Mouse (Mus musculus) midbrain, postnatal 0 days (tissue): ENCODE results near the gene Coq8a. TPM values are rescaled to one million over a fixed set of nuclear protein-coding genes. Genes with fewer than 3 reads are reported as not detected.

Experiments
- ATAC-seq: fragments of 200-750 bp; cut with Nextera tagmentation; 2 replicates; pipeline ENCODE4 v1.8.0; 2017; ENCODE audit warnings: moderate number of reproducible peaks, mild to moderate bottlenecking, moderate TSS enrichment, moderate library complexity; ENCODE audit not compliant: low FRiP score
- DNase-seq: peaks from one replicate; pipeline ENCODE4 v3.0.0-alpha.2; 2015; ENCODE audit warnings: low spot score
- H3K27ac ChIP-seq: fragments of 300-500 bp; sonication (generic); 2 replicates; pipeline ENCODE4 v1.5.1; 2014; ENCODE audit warnings: low read depth, mild to moderate bottlenecking, low read length, mixed read lengths
- H3K27me3 ChIP-seq: fragments of 300-500 bp; sonication (generic); 2 replicates; pipeline ENCODE4 v1.6.1; 2014; ENCODE audit warnings: low read length, control low read depth, mixed read lengths; ENCODE audit not compliant: insufficient read depth
- H3K36me3 ChIP-seq: fragments of 300-500 bp; sonication (generic); 2 replicates; pipeline ENCODE4 v1.6.1; 2014; ENCODE audit warnings: low read length, control low read depth, mixed read lengths; ENCODE audit not compliant: insufficient read depth
- H3K4me1 ChIP-seq: fragments of 300-500 bp; sonication (generic); 2 replicates; pipeline ENCODE4 v1.6.1; 2014; ENCODE audit warnings: mild to moderate bottlenecking, control low read depth, antibody characterized with exemption, low read length, mixed read lengths; ENCODE audit not compliant: insufficient read depth
- H3K4me2 ChIP-seq: fragments of 300-500 bp; sonication (generic); 2 replicates; pipeline ENCODE4 v1.6.1; 2014; ENCODE audit warnings: low read depth, mild to moderate bottlenecking, low read length, mixed read lengths; ENCODE audit not compliant: poor library complexity, severe bottlenecking
- H3K4me3 ChIP-seq: fragments of 300-500 bp; sonication (generic); 2 replicates; pipeline ENCODE4 v1.5.1; 2014; ENCODE audit warnings: low read depth, mild to moderate bottlenecking, low read length, moderate library complexity
- H3K9ac ChIP-seq: fragments of 300-500 bp; sonication (generic); replicated peaks from 2 replicates; pipeline ENCODE4 v1.6.1; 2014; ENCODE audit warnings: mild to moderate bottlenecking, low read length, moderate library complexity, mixed read lengths; ENCODE audit not compliant: poor library complexity, severe bottlenecking
- H3K9me3 ChIP-seq: fragments of 300-500 bp; sonication (generic); 2 replicates; pipeline ENCODE4 v1.6.1; 2016; ENCODE audit warnings: low read length, control low read depth
- CTCF ChIP-seq: IDR thresholded peaks from 2 replicates; pipeline ENCODE4 v1.5.1; 2016; ENCODE audit warnings: antibody characterized with exemption, mild to moderate bottlenecking
- WGBS: fragments of 180-500 bp; shearing (Covaris S2); extraction: QIAGEN DNeasy Blood & Tissue Kit; methylation state at CpG from one replicate; pipeline ENCODE4 v1.1.7; 2014; 5-methylcytosine and 5-hydroxymethylcytosine counted together
- polyA plus RNA-seq: library from polyadenylated mRNA; unstranded; fragments of >200 nt; fragmentation: Nextera tagmentation; extraction: Ambion mirVana; gene quantifications from 2 replicates; pipeline ENCODE4 v1.2.1, GENCODE M21; 2015
- total RNA-seq: library from RNA; depleted of rRNA; stranded (reverse); fragments of >200 nt; gene quantifications from 2 replicates; pipeline ENCODE4 v1.2.3, GENCODE M21; 2014

Coq8a gene
- total and polyA plus RNA-seq, 2 experiments from 2014 or later, result 7.2 to 8.3 TPM

- H3K27me3 ChIP-seq, result peaks cover 11% of the 10 kb centered on the region; the same call in 1 of the 2 replicates
- DNase-seq (peak; percentile 98), ATAC-seq (peak; percentile 100)
- TF ChIP-seq CTCF, result no peak
- H3K27ac ChIP-seq, result no peak overlapping the region
- WGBS, result under 1% methylated on average over 57 of the region's 57 CpGs
- H3K9me3 ChIP-seq, result no peaks in the 10 kb centered on the region
- no peaks in the 10 kb centered on the region for H3K36me3 ChIP-seq
- H3K4me1 ChIP-seq, result peaks cover 6% of the 10 kb centered on the region; the same call in 1 of the 2 replicates
- peak overlapping the region; percentile 93 for H3K4me2 ChIP-seq
- peak overlapping the region; percentile 50 for H3K9ac ChIP-seq
- peak overlapping the region; percentile 62 for H3K4me3 ChIP-seq
These were observed 3.6 kb downstream of the Coq8a start for GRCm38 (mm10) chr1:180195703-180196381.

- peak; percentile 42 for DNase-seq
- WGBS, result 28% methylated on average over 9 of the region's 9 CpGs
- H3K9ac ChIP-seq, result no peak overlapping the region
- H3K4me3 ChIP-seq, result peak overlapping the region; percentile 62
- no peaks in the 10 kb centered on the region for H3K36me3 ChIP-seq
- ATAC-seq, result peak; percentile 28; the same call in 1 of the 2 replicates
- peaks cover 6% of the 10 kb centered on the region; the same call in 1 of the 2 replicates for H3K4me1 ChIP-seq
- H3K4me2 ChIP-seq, result peak overlapping the region; percentile 93
- no peak for TF ChIP-seq CTCF
- H3K27me3 ChIP-seq, result peaks cover 11% of the 10 kb centered on the region; the same call in 1 of the 2 replicates
- H3K27ac ChIP-seq, result no peak overlapping the region
- H3K9me3 ChIP-seq, result no peaks in the 10 kb centered on the region
These were observed 4.5 kb downstream of the Coq8a start for GRCm38 (mm10) chr1:180194781-180195471.

GRCm38 (mm10) chr1:180194048-180194447, 5.4 kb downstream of the Coq8a start:
- H3K4me2 ChIP-seq, result no peak overlapping the region
- no peak for ATAC-seq
- peaks cover 11% of the 10 kb centered on the region; the same call in 1 of the 2 replicates for H3K27me3 ChIP-seq
- H3K9ac ChIP-seq, result no peak overlapping the region
- H3K9me3 ChIP-seq, result no peaks in the 10 kb centered on the region
- H3K36me3 ChIP-seq, result no peaks in the 10 kb centered on the region
- no peak for DNase-seq
- no peak for TF ChIP-seq CTCF
- H3K4me3 ChIP-seq, result no peak overlapping the region
- H3K4me1 ChIP-seq, result peaks cover 6% of the 10 kb centered on the region; the same call in 1 of the 2 replicates
- WGBS, result 90% methylated on average over 9 of the region's 9 CpGs
- no peak overlapping the region for H3K27ac ChIP-seq

- H3K27me3 ChIP-seq, result peaks cover 11% of the 10 kb centered on the region; the same call in 1 of the 2 replicates
- H3K4me2 ChIP-seq, result no peak overlapping the region
- no peak overlapping the region for H3K4me3 ChIP-seq
- WGBS, result 80% methylated on average over 8 of the region's 8 CpGs
- no peak for TF ChIP-seq CTCF
- H3K36me3 ChIP-seq, result no peaks in the 10 kb centered on the region
- DNase-seq, result no peak
- no peak overlapping the region for H3K9ac ChIP-seq
- H3K27ac ChIP-seq, result no peak overlapping the region
- H3K4me1 ChIP-seq, result peaks cover 6% of the 10 kb centered on the region; the same call in 1 of the 2 replicates
- no peaks in the 10 kb centered on the region for H3K9me3 ChIP-seq
- no peak for ATAC-seq
These were observed 5.9 kb downstream of the Coq8a start for GRCm38 (mm10) chr1:180193391-180193935.

- peaks cover 6% of the 10 kb centered on the region; the same call in 1 of the 2 replicates for H3K4me1 ChIP-seq
- TF ChIP-seq CTCF, result no peak
- no peaks in the 10 kb centered on the region for H3K9me3 ChIP-seq
- ATAC-seq, result no peak
- DNase-seq, result no peak
- H3K27ac ChIP-seq, result no peak overlapping the region
- H3K36me3 ChIP-seq, result no peaks in the 10 kb centered on the region
- no peak overlapping the region for H3K4me3 ChIP-seq
- 65% methylated on average over 4 of the region's 4 CpGs for WGBS
- no peak overlapping the region for H3K9ac ChIP-seq
- no peak overlapping the region for H3K4me2 ChIP-seq
- H3K27me3 ChIP-seq, result peaks cover 11% of the 10 kb centered on the region; the same call in 1 of the 2 replicates
These were observed 6.5 kb downstream of the Coq8a start for GRCm38 (mm10) chr1:180192866-180193265.
